Mouse (Mus musculus): ENCODE results near the gene H3f3a.
A peak's percentile ranks its signal among the peaks of the same experiment; 100 is the strongest.
"Not testable (repeated sequence)": the region's sequence is repeated elsewhere in the genome, so short reads cannot be mapped to it uniquely, and the experiment has no call there.

Gene H3f3a

GRCm38 (mm10) chr1:180813885-180814740 is at the start of gene H3f3a:
H3f3a (minus strand) TSS chr1:180813943.
- peak; percentile 91 to 95 for DNase-seq (ENCODE audit: low spot score in 2 of 2)

GRCm38 (mm10) chr1:180860030-180860429 is 46.3 kb upstream of the H3f3a start:
- no peak for DNase-seq (ENCODE audit: low spot score in 2 of 2)

- DNase-seq (ENCODE audit: low spot score in 2 of 2): no peak
Measured at GRCm38 (mm10) chr1:180858763-180859162, 45.0 kb upstream of the H3f3a start.

- peak; percentile 100 for DNase-seq (ENCODE audit: low spot score in 2 of 2)
Measured at GRCm38 (mm10) chr1:180850316-180851270, 36.9 kb upstream of the H3f3a start, which contains the start of gene Sde2. Sde2 (plus strand) TSS chr1:180851127.

- DNase-seq (ENCODE audit: low spot score in 2 of 2): peak; percentile 33 to 35
Measured at GRCm38 (mm10) chr1:180849701-180850301, 36.1 kb upstream of the H3f3a start.

GRCm38 (mm10) chr1:180848511-180849241 is 34.9 kb upstream of the H3f3a start:
- DNase-seq (ENCODE audit: low spot score in 2 of 2): peak; percentile 82 to 89

- peak; percentile 90 to 92 for DNase-seq (ENCODE audit: low spot score in 2 of 2)
Measured at GRCm38 (mm10) chr1:180848114-180848510, 34.4 kb upstream of the H3f3a start.

GRCm38 (mm10) chr1:180841561-180842300 is 28.0 kb upstream of the H3f3a start:
- no peak for DNase-seq (ENCODE audit: low spot score in 2 of 2)

- no peak for DNase-seq (ENCODE audit: low spot score in 2 of 2)
Measured at GRCm38 (mm10) chr1:180839201-180839910, 25.6 kb upstream of the H3f3a start.

- no peak for DNase-seq (ENCODE audit: low spot score in 2 of 2)
Measured at GRCm38 (mm10) chr1:180838014-180838413, 24.3 kb upstream of the H3f3a start.

- DNase-seq (ENCODE audit: low spot score in 2 of 2): no peak
Measured at GRCm38 (mm10) chr1:180837186-180837585, 23.4 kb upstream of the H3f3a start.

- not testable (repeated sequence) for DNase-seq (ENCODE audit: low spot score in 2 of 2)
Measured at GRCm38 (mm10) chr1:180836467-180836866, 22.7 kb upstream of the H3f3a start.

GRCm38 (mm10) chr1:180835273-180836015 is 21.7 kb upstream of the H3f3a start:
- no peak for DNase-seq (ENCODE audit: low spot score in 2 of 2)

- DNase-seq (ENCODE audit: low spot score in 2 of 2): no peak
Measured at GRCm38 (mm10) chr1:180830588-180831346, 17.0 kb upstream of the H3f3a start.

- peak in 1 of 2 experiments; percentile 16 for DNase-seq (ENCODE audit: low spot score in 2 of 2)
Measured at GRCm38 (mm10) chr1:180830175-180830574, 16.4 kb upstream of the H3f3a start.

GRCm38 (mm10) chr1:180829775-180830174 is 16.0 kb upstream of the H3f3a start:
- peak; percentile 39 to 64 for DNase-seq (ENCODE audit: low spot score in 2 of 2)

GRCm38 (mm10) chr1:180826634-180827033 is 12.9 kb upstream of the H3f3a start:
- no peak for DNase-seq (ENCODE audit: low spot score in 2 of 2)

- DNase-seq (ENCODE audit: low spot score in 2 of 2): peak; percentile 49 to 61
Measured at GRCm38 (mm10) chr1:180824721-180825120, 11.0 kb upstream of the H3f3a start.

All from heart, adult 9 months (tissue).